Mouse (Mus musculus): ENCODE measurements at regions not wholly inside any gene's neighbourhood (a gene's known extent, or its start where the extent isn't known, plus 50 kb on each side); places are given as distances from the start of the nearest gene placed in this dataset.

DNA sequence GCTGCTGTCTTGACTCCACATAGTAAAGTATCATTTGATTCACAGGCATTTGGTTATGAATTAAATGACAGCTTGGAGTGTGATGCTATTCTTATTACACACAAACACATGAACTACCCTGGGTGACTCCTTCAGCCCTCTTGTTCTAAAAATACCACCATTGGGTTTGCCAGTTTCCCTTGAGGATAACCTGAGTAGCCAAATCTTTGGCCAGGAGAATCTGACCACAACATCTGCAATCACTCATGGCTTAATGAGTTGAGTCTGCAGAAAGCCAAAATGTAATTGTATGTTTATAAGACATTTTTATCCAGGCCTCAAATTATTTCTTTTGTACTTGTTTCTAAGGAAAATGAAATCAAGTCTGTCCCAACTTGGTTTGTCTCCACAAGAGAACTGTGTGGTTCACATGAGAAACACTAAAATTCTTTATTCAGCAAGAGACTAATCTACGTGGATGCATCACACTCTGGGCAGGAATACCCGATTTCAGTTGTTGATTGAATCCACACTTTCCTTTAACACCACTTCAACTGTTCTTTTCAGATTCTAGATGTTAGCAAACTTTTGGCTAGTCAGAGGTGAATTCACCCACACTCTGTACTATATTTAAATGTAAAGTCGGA is 476.6 kb downstream of the Kctd12 start:
- Histone ChIP-seq H3K4me1 (peaks cover 7% of the 10 kb centered on the region; the same call in 1 of the 2 replicates), H3K9me3 (no peaks in the 10 kb centered on the region), H3K36me3 (no peaks in the 10 kb centered on the region), H3K27me3 (replicated peaks) (no peaks in the 10 kb centered on the region), H3K27ac (replicated peaks) (no peak overlapping the region), H3K9ac (no peak overlapping the region), H3K4me2 (no peak overlapping the region), H3K4me3 (no peak overlapping the region)
- ATAC-seq (ENCODE audit: extremely low read depth, insufficient number of reproducible peaks, low FRiP score, low TSS enrichment), result no peak
- WGBS, result 75% methylated on average over 3 of the region's 3 CpGs

DNA sequence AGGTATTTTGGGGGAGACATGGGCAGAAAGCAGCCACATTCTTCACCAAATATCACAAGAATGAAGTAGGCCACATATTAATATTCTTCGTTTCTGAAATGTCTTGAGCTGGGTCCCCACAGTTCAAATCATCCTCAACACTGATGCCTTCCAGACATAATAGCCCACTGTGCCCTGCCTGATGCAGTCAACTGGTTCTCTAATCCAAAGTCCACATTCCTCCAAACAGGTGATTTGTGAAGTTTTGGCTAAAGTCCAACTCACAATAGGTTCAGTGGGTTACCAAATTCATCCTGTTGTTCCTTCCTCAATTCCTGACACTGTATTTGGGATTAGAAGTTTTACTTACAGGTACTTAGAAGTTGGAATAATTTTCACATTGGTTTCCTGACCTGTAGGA is 485.3 kb downstream of the Kctd12 start:
- ATAC-seq (ENCODE audit: extremely low read depth, insufficient number of reproducible peaks, low FRiP score, low TSS enrichment), result no peak
- no peaks in the 10 kb centered on the region for H3K27me3 ChIP-seq (replicated peaks)
- H3K4me1 ChIP-seq, result no peaks in the 10 kb centered on the region
- no peak overlapping the region for H3K9ac ChIP-seq
- no peak overlapping the region for H3K4me2 ChIP-seq
- H3K36me3 ChIP-seq, result no peaks in the 10 kb centered on the region
- no peak overlapping the region for H3K4me3 ChIP-seq
- WGBS, result 78% methylated on average over 1 of the region's 1 CpGs
- H3K27ac ChIP-seq (replicated peaks), result no peak overlapping the region
- no peaks in the 10 kb centered on the region for H3K9me3 ChIP-seq

- no peak overlapping the region for H3K9ac ChIP-seq
- no peak overlapping the region for H3K4me2 ChIP-seq
- H3K36me3 ChIP-seq, result no peaks in the 10 kb centered on the region
- 51% methylated on average over 2 of the region's 2 CpGs for WGBS
- H3K27me3 ChIP-seq (replicated peaks), result no peaks in the 10 kb centered on the region
- no peak for ATAC-seq (ENCODE audit: extremely low read depth, insufficient number of reproducible peaks, low FRiP score, low TSS enrichment)
- H3K4me3 ChIP-seq, result no peak overlapping the region
- no peaks in the 10 kb centered on the region for H3K4me1 ChIP-seq
- H3K27ac ChIP-seq (replicated peaks), result no peak overlapping the region
- no peaks in the 10 kb centered on the region for H3K9me3 ChIP-seq
These were observed 490.1 kb downstream of the Kctd12 start for GRCm38 (mm10) chr14:102492376-102492775.

GRCm38 (mm10) chr14:102491205-102491604 is 491.2 kb downstream of the Kctd12 start:
- 86% methylated on average over 1 of the region's 1 CpGs for WGBS
- no peak overlapping the region for H3K9ac ChIP-seq
- H3K27me3 ChIP-seq (replicated peaks), result no peaks in the 10 kb centered on the region
- no peaks in the 10 kb centered on the region for H3K4me1 ChIP-seq
- no peak for ATAC-seq (ENCODE audit: extremely low read depth, insufficient number of reproducible peaks, low FRiP score, low TSS enrichment)
- H3K27ac ChIP-seq (replicated peaks), result no peak overlapping the region
- no peak overlapping the region for H3K4me3 ChIP-seq
- H3K9me3 ChIP-seq, result no peaks in the 10 kb centered on the region
- no peaks in the 10 kb centered on the region for H3K36me3 ChIP-seq
- H3K4me2 ChIP-seq, result no peak overlapping the region

GRCm38 (mm10) chr14:102477162-102477561 is 505.3 kb downstream of the Kctd12 start:
- Histone ChIP-seq H3K27me3 (replicated peaks) (no peaks in the 10 kb centered on the region), H3K9me3 (no peaks in the 10 kb centered on the region), H3K4me3 (no peak overlapping the region), H3K36me3 (no peaks in the 10 kb centered on the region), H3K4me1 (no peaks in the 10 kb centered on the region), H3K9ac (no peak overlapping the region), H3K4me2 (no peak overlapping the region), H3K27ac (replicated peaks) (no peak overlapping the region)
- 76% methylated on average over 2 of the region's 2 CpGs for WGBS
- ATAC-seq (ENCODE audit: extremely low read depth, insufficient number of reproducible peaks, low FRiP score, low TSS enrichment), result no peak

DNA sequence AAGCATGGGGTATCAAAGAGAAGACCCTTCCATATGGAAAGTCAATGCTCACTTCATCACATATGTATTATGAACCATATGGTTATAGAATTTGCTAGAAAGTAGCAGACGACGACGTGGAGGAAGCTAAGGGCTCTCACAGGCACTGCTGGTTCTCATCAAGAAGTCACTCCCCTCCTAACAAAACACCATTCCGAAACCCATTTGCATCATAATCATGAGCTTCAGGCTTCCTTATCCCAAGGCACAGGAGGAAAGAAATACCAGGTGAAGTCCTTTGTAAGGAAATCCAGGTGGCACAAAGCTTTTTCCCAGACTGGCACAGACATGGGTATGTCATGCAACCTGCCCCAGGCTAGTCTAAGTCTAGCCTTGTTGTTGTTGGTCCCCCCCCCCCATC is 513.1 kb downstream of the Kctd12 start:
- WGBS, result 63% methylated on average over 4 of the region's 4 CpGs
- Histone ChIP-seq H3K9me3 (no peaks in the 10 kb centered on the region), H3K4me3 (no peak overlapping the region), H3K36me3 (no peaks in the 10 kb centered on the region), H3K9ac (no peak overlapping the region), H3K4me2 (no peak overlapping the region), H3K4me1 (no peaks in the 10 kb centered on the region), H3K27me3 (replicated peaks) (no peaks in the 10 kb centered on the region), H3K27ac (replicated peaks) (no peak overlapping the region)
- ATAC-seq (ENCODE audit: extremely low read depth, insufficient number of reproducible peaks, low FRiP score, low TSS enrichment), result no peak

DNA sequence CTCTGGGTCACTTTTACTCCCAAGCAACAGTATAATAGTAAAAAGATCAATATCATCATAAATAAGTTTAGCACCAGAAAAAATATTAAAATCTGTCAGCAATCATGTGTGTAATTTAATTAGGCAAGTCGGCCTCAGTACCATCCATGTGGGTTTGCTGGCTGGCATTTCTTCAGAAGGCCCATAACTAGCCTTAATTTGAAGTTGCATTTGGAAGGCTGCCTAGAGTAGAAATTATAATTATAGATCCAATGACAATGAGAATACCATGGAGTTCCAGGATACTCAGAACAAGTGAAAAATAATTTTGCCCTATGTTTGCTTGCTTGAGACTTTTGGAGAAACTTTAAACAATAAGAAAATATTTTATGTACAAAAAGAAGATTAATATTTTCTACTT is 521.4 kb downstream of the Kctd12 start:
- Histone ChIP-seq H3K27me3 (replicated peaks) (no peaks in the 10 kb centered on the region), H3K4me1 (no peaks in the 10 kb centered on the region), H3K27ac (replicated peaks) (no peak overlapping the region), H3K4me2 (no peak overlapping the region), H3K36me3 (no peaks in the 10 kb centered on the region), H3K9me3 (no peaks in the 10 kb centered on the region), H3K9ac (no peak overlapping the region), H3K4me3 (no peak overlapping the region)
- WGBS, result 84% methylated on average over 1 of the region's 1 CpGs
- no peak for ATAC-seq (ENCODE audit: extremely low read depth, insufficient number of reproducible peaks, low FRiP score, low TSS enrichment)

DNA sequence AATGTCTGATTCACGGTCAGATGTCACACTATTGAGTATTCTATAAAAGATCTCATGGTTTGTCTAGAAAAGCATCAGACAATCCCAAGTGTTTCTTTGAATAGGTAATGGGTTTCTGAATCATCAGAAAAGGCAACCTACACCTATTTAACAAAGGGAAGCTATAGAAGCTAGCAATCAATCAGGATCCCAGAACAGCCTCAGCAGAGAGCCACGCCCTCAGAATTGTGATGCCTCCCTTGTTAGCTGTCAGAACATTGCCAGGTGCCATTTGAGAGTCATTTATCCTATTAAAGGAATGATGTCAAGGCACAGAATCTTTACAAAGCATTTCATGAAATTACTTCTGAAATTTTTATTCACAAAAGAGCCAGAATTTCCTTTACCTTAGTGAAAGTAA is 542.7 kb downstream of the Kctd12 start:
- 71% methylated on average over 2 of the region's 2 CpGs for WGBS
- Histone ChIP-seq H3K36me3 (no peaks in the 10 kb centered on the region), H3K9ac (no peak overlapping the region), H3K4me1 (no peaks in the 10 kb centered on the region), H3K9me3 (no peaks in the 10 kb centered on the region), H3K27me3 (replicated peaks) (no peaks in the 10 kb centered on the region), H3K27ac (replicated peaks) (no peak overlapping the region), H3K4me3 (no peak overlapping the region), H3K4me2 (no peak overlapping the region)
- no peak for ATAC-seq (ENCODE audit: extremely low read depth, insufficient number of reproducible peaks, low FRiP score, low TSS enrichment)

- H3K9ac ChIP-seq, result no peak overlapping the region
- no peak for ATAC-seq (ENCODE audit: extremely low read depth, insufficient number of reproducible peaks, low FRiP score, low TSS enrichment)
These were observed 578.9 kb downstream of the Kctd12 start for GRCm38 (mm10) chr14:102403397-102404115.

DNA sequence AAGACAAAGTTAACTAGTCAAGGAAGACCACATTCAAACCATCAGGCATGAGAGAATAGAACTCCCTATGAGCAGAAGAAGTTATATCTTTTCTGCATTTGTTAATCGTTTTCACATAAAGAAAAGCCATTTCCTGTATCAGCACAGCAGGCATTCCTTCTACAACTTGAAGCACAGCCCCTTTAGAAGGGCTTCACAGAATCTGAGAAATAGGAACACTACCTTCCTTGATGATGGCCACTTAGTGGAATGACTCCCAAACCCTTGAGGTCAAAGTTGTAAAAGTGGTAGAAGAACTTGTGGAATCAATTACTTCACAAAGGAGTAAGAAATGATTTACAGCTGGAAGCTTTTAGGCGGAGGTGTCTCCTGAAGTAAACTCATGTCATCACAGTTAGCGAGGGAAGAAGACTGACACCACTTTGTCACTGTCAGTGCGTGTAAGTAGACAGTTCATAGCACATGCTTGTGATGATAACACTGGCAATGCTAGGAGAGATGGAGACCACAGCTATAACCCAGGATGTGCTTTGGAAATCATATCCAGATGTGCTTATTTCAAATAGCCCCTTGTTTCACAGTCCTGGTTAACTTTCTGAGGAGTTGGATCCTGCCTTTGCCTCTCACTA is 580.3 kb downstream of the Kctd12 start:
- no peaks in the 10 kb centered on the region for H3K36me3 ChIP-seq
- no peak overlapping the region for H3K4me3 ChIP-seq
- H3K9ac ChIP-seq, result no peak overlapping the region
- no peak overlapping the region for H3K4me2 ChIP-seq
- ATAC-seq (ENCODE audit: extremely low read depth, insufficient number of reproducible peaks, low FRiP score, low TSS enrichment), result no peak
- H3K27me3 ChIP-seq (replicated peaks), result no peaks in the 10 kb centered on the region
- no peak overlapping the region for H3K27ac ChIP-seq (replicated peaks)
- no peaks in the 10 kb centered on the region for H3K9me3 ChIP-seq
- H3K4me1 ChIP-seq, result no peaks in the 10 kb centered on the region
- WGBS, result 52% methylated on average over 4 of the region's 4 CpGs

More at GRCm38 (mm10) chr14:102403397-102404115, 578.9 kb downstream of the Kctd12 start:
- H3K4me1 ChIP-seq, result no peaks in the 10 kb centered on the region
- H3K27ac ChIP-seq (replicated peaks), result no peak overlapping the region
- H3K9me3 ChIP-seq, result no peaks in the 10 kb centered on the region
- no peak overlapping the region for H3K4me3 ChIP-seq
- no peaks in the 10 kb centered on the region for H3K36me3 ChIP-seq
- H3K4me2 ChIP-seq, result no peak overlapping the region
- 60% methylated on average over 4 of the region's 4 CpGs for WGBS
- no peaks in the 10 kb centered on the region for H3K27me3 ChIP-seq (replicated peaks)

DNA sequence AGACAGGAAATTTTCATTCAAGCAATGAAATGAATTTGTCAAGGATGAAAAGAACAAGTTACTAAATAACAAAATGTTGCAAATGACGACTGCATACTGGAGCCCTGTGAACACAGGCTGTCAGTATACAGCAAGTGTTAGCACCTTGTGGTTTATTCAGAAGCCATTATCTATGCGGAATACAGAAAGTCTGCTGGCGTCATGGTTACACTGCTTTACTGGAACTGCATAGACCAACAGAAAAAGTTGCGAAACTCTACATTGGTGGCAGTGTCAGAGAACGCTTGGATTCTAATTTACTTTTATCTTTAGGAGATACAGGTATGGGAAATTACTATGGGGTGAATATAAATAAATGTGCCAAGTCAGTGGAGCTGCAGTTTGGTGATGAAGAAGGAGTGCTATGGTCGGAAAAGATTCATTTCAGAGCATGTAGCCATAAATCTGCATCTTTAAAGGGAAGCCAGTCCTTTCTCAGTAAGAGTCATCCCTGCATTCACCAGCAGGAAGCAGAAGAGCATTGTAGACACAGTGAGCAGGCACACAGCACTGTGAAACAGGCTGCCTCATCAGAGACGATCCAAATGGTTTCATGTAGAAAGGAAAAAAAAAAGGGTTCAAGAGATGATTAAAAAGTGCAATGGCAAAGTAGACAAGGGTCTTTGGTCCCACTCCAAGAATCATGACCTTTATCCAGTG is 586.3 kb downstream of the Kctd12 start:
- Histone ChIP-seq H3K9ac (no peak overlapping the region), H3K4me1 (no peaks in the 10 kb centered on the region), H3K27ac (replicated peaks) (no peak overlapping the region), H3K4me2 (no peak overlapping the region), H3K36me3 (no peaks in the 10 kb centered on the region), H3K27me3 (replicated peaks) (no peaks in the 10 kb centered on the region), H3K9me3 (no peaks in the 10 kb centered on the region), H3K4me3 (no peak overlapping the region)
- whole genome bisulfite sequencing, result 65% methylated on average over 7 of the region's 7 CpGs
- ATAC-seq (ENCODE audit: extremely low read depth, insufficient number of reproducible peaks, low FRiP score, low TSS enrichment), result no peak

All from heart, embryonic 13.5 days (tissue).